Mouse (Mus musculus) stomach, postnatal 0 days (tissue): Measurements from ENCODE around the gene Coro1b. TPM values are rescaled to one million over a fixed set of nuclear protein-coding genes. Genes with fewer than 3 reads are reported as not detected.

Source experiments
- ATAC-seq: fragments of 200-750 bp; cut with Nextera tagmentation; 2 replicates; pipeline ENCODE4 v1.8.0; 2017; ENCODE audit not compliant: low FRiP score, low TSS enrichment
- DNase-seq: peaks from one replicate; pipeline ENCODE4 v3.0.0-alpha.2; 2016; ENCODE audit warnings: low spot score
- H3K27ac ChIP-seq: fragments of 300-500 bp; sonication (generic); replicated peaks from 2 replicates; pipeline ENCODE4 v1.5.1; 2014; ENCODE audit warnings: mild to moderate bottlenecking, control low read depth
- H3K27me3 ChIP-seq: fragments of 300-500 bp; sonication (generic); 2 replicates; pipeline ENCODE4 v1.6.1; 2014; ENCODE audit warnings: low read length; ENCODE audit not compliant: control insufficient read depth, insufficient read depth
- H3K36me3 ChIP-seq: fragments of 300-500 bp; sonication (generic); 2 replicates; pipeline ENCODE4 v1.6.1; 2014; ENCODE audit warnings: low read length, mixed read lengths; ENCODE audit not compliant: control insufficient read depth, insufficient read depth
- H3K4me1 ChIP-seq: fragments of 300-500 bp; sonication (generic); replicated peaks from 2 replicates; pipeline ENCODE4 v1.6.1; 2014; ENCODE audit warnings: antibody characterized with exemption; ENCODE audit not compliant: control insufficient read depth, insufficient read depth
- H3K4me2 ChIP-seq: fragments of 300-500 bp; sonication (generic); replicated peaks from 2 replicates; pipeline ENCODE4 v1.6.1; 2014; ENCODE audit warnings: low read depth, mild to moderate bottlenecking, control low read depth, moderate library complexity
- H3K4me3 ChIP-seq: fragments of 300-500 bp; sonication (generic); 2 replicates; pipeline ENCODE4 v1.5.1; 2014; ENCODE audit warnings: low read depth, low read length, control low read depth
- H3K9ac ChIP-seq: fragments of 300-500 bp; sonication (generic); 2 replicates; pipeline ENCODE4 v1.6.1; 2014; ENCODE audit warnings: mild to moderate bottlenecking, low read length, control low read depth, mixed read lengths
- H3K9me3 ChIP-seq: fragments of 300-500 bp; sonication (generic); 2 replicates; pipeline ENCODE4 v1.6.1; 2016; ENCODE audit warnings: low read length; ENCODE audit not compliant: control insufficient read depth
- CTCF ChIP-seq: IDR thresholded peaks from 2 replicates; pipeline ENCODE4 v1.5.1; 2016; ENCODE audit warnings: antibody characterized with exemption, low read depth, mild to moderate bottlenecking, moderate library complexity
- EP300 ChIP-seq: optimal IDR thresholded peaks from 2 replicates; pipeline ENCODE3; 2016; ENCODE audit warnings: antibody characterized with exemption
- WGBS: fragments of 180-500 bp; shearing (Covaris S2); extraction: QIAGEN DNeasy Blood & Tissue Kit; methylation state at CpG from one replicate; pipeline ENCODE4 v1.1.7; 2014; 5-methylcytosine and 5-hydroxymethylcytosine counted together
- polyA plus RNA-seq: library from polyadenylated mRNA; unstranded; fragments of >200 nt; fragmentation: Nextera tagmentation; extraction: Ambion mirVana; gene quantifications from 2 replicates; pipeline ENCODE4 v1.2.1, GENCODE M21; 2015

The Coro1b gene
- polyA plus RNA-seq, 1 experiment from 2014 or later = 127 TPM

GRCm38 (mm10) chr19:4163543-4163887 is 15.1 kb downstream of the Coro1b start:
- H3K36me3 ChIP-seq = peaks cover 17% of the 10 kb centered on the region
- no peak for ATAC-seq
- H3K27me3 ChIP-seq = no peaks in the 10 kb centered on the region
- H3K4me1 ChIP-seq = no peaks in the 10 kb centered on the region
- 31% methylated on average over 4 of the region's 4 CpGs for WGBS
- H3K9ac ChIP-seq = 0 out of 2 replicates have a peak overlapping the region, but pooled peaks have one; percentile 1
- no peaks in the 10 kb centered on the region for H3K9me3 ChIP-seq
- 0 out of 2 replicates have a peak overlapping the region, but pooled peaks have one; percentile 40 for H3K27ac ChIP-seq
- no peak for DNase-seq
- TF ChIP-seq EP300 (no peak), CTCF (no peak)
- H3K4me3 ChIP-seq = peak overlapping the region; percentile 70
- H3K4me2 ChIP-seq = peak overlapping the region; percentile 49

DNA sequence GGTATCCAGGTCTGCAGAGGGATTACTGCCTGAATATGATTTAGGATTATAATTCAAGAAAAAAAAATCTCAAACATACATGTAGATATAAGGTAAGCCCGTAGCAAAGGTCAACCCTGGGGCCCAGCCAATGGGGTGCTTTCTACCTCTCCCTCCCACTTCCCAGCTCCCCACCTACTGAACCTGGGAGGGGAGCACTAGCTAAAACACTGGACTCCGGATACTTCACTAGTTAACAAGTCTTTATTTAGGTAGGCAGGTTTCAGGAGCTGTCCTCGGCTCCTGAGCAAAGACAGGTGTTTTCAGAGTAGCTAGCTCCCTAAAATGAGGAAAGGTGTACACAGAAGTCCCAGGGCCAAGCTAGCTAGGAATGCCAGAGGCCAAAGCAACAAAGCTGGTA is 15.7 kb downstream of the Coro1b start:
- no peak overlapping the region for H3K4me3 ChIP-seq
- H3K4me1 ChIP-seq = no peaks in the 10 kb centered on the region
- no peaks in the 10 kb centered on the region for H3K9me3 ChIP-seq
- H3K36me3 ChIP-seq = peaks cover 12% of the 10 kb centered on the region
- WGBS = 68% methylated on average over 3 of the region's 3 CpGs
- no peak overlapping the region for H3K9ac ChIP-seq
- TF ChIP-seq EP300 (no peak), CTCF (no peak)
- no peaks in the 10 kb centered on the region for H3K27me3 ChIP-seq
- no peak overlapping the region for H3K4me2 ChIP-seq
- no peak overlapping the region for H3K27ac ChIP-seq
- DNase-seq (no peak), ATAC-seq (no peak)

DNA sequence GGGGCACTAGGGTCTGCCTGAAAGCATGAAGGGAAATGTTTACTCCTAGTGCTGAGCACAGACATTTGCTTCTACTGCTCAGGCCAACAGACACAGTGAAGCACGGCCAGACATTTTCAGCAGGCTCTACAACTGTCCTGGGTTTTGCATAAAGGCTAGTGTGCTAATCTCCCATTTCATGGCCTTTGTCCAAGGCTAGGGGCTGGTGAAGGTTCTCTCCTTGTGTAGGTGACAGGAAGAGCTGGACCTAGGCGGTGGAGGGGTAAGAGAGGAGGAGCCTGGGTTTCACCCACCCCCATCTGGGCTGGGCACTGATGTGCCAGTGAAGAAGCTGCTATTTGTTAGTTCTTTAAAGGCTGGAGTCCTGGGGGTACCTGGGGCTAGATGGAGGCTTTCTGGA is 16.3 kb downstream of the Coro1b start:
- 0 out of 2 replicates have a peak overlapping the region, but pooled peaks have one; percentile 0 for H3K27ac ChIP-seq
- H3K36me3 ChIP-seq = peaks cover 6% of the 10 kb centered on the region
- H3K9me3 ChIP-seq = no peaks in the 10 kb centered on the region
- DNase-seq (no peak), ATAC-seq (no peak)
- WGBS = 62% methylated on average over 2 of the region's 2 CpGs
- H3K27me3 ChIP-seq = no peaks in the 10 kb centered on the region
- H3K4me1 ChIP-seq = 0 out of 2 replicates have a peak, but pooled peaks cover under 1% of the 10 kb centered on the region
- H3K4me3 ChIP-seq = no peak overlapping the region
- TF ChIP-seq EP300 = no peak
- TF ChIP-seq CTCF = no peak
- no peak overlapping the region for H3K9ac ChIP-seq
- no peak overlapping the region for H3K4me2 ChIP-seq

GRCm38 (mm10) chr19:4166678-4167476 is 18.5 kb downstream of the Coro1b start:
- WGBS = 80% methylated on average over 9 of the region's 9 CpGs

GRCm38 (mm10) chr19:4169378-4169784 is 21.0 kb downstream of the Coro1b start:
- Histone ChIP-seq H3K4me2 (peak overlapping the region; percentile 81), H3K27ac (peak overlapping the region; percentile 95)
- WGBS = under 1% methylated on average over 42 of the region's 43 CpGs

More at GRCm38 (mm10) chr19:4166678-4167476, 18.5 kb downstream of the Coro1b start:
- Histone ChIP-seq H3K9me3 (no peaks in the 10 kb centered on the region), H3K36me3 (no peaks in the 10 kb centered on the region), H3K4me1 (peaks cover 5% of the 10 kb centered on the region; the same call in 1 of the 2 replicates), H3K27me3 (no peaks in the 10 kb centered on the region), H3K9ac (no peak overlapping the region), H3K4me3 (no peak overlapping the region), H3K4me2 (no peak overlapping the region), H3K27ac (no peak overlapping the region)
- ATAC-seq = no peak
- DNase-seq = no peak
- TF ChIP-seq EP300 = no peak
- TF ChIP-seq CTCF = no peak

DNA sequence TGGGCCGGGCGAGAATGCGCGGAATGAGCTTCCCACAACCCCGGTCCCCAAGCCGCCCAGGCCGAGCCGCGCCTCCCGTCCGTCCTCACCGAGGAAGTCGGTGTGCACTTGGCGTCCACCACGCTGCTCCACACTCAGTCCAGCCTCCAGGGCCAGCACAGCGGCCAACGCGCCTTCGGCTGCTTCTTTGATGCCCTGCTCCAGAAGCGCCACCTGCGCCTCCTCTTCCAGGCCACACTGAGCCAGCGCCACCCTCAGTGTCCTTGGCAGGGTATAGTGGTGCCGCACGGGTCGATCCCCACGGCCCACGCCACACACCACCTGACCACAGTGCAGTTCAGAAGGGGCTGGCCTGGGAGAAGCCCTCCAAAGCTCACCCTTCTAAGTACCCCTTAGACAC is 21.4 kb downstream of the Coro1b start:
- peak overlapping the region; percentile 44 for H3K4me3 ChIP-seq
- H3K4me2 ChIP-seq = peak overlapping the region; percentile 81
- peaks cover 5% of the 10 kb centered on the region; the same call in 1 of the 2 replicates for H3K4me1 ChIP-seq
- TF ChIP-seq EP300 = no peak
- no peak for TF ChIP-seq CTCF
- peak; percentile 56 for ATAC-seq
- peak overlapping the region; percentile 86 for H3K9ac ChIP-seq
- no peaks in the 10 kb centered on the region for H3K36me3 ChIP-seq
- H3K27me3 ChIP-seq = no peaks in the 10 kb centered on the region
- 4% methylated on average over 27 of the region's 27 CpGs for WGBS
- peak overlapping the region; percentile 95 for H3K27ac ChIP-seq
- H3K9me3 ChIP-seq = no peaks in the 10 kb centered on the region
- DNase-seq = no peak

More at GRCm38 (mm10) chr19:4169378-4169784, 21.0 kb downstream of the Coro1b start:
- ATAC-seq (peak; percentile 93), DNase-seq (peak; percentile 99)
- H3K9ac ChIP-seq = peak overlapping the region; percentile 86
- no peaks in the 10 kb centered on the region for H3K27me3 ChIP-seq
- H3K4me3 ChIP-seq = peak overlapping the region; percentile 44
- no peaks in the 10 kb centered on the region for H3K9me3 ChIP-seq
- H3K4me1 ChIP-seq = peaks cover 5% of the 10 kb centered on the region; the same call in 1 of the 2 replicates
- TF ChIP-seq CTCF = peak; percentile 99
- peak; percentile 83 for TF ChIP-seq EP300
- no peaks in the 10 kb centered on the region for H3K36me3 ChIP-seq
